Mouse (Mus musculus): ENCODE data around the gene Slmap.
"Not testable (repeated sequence)": the region's sequence is repeated elsewhere in the genome, so short reads cannot be mapped to it uniquely, and the experiment has no call there.

The Slmap gene

DNA sequence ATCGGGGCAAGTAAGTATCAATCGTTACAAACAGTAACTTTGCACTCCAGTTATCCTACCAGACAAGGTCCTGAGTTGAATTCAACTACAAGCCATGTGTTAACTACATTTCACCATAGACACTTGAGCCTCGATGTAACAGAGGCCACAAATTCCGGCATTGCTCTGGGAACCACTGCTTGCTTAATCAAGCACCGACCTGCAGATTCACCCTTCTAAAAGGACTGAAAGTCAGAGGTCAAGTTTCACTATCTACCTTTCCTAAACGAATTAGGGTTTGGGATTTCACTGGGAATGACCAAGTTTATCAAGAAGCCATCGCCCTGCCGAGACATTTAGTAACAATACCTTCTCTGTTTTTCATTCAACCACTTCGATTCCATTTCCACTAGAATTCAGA lies 2.0 kb downstream of the Slmap start:
- DNase-seq (ENCODE audit: low spot score in 2 of 2) = no peak

DNA sequence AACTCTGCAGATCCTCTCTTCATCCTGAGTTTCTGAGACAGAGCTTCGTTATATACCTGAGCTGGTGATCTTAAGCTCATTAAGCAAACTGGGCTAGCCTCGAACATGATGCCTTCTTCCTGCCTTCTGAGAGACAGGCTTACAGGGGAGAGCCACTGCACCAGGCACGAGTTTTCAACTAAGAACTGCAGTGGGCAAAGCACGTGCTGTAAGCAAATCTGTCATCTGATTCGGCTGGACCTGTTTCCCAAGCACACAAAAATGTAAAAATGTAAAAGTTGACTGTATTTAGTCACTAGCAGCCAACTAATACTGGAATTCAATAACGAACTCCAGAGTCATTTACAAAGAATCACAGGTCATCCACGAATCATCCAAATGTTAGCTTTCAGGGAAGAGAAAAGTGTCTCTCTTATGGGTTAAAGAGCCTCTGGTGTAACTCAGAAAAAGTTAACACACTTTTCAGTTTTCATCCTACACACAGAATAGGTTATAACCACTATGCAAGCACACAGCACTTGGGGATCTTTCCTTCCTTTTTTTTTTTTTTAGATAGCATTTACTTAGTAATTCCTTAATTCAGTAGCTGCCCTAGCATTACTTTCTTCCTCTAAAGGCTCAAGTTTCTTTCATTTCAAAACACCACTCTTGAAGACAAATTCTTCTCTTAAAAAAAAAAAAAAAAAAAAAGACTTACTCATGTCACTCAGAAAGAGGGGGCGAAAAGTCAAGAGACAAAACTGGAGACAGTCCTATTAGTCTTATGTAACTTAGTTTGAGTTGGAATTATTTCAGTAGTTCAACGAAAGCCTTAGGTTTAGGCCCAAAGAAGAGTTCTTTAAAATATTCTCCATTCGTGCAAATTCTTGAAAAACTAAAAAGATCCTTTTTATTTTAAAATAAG lies 3.1 kb downstream of the Slmap start:
- no peak for DNase-seq (ENCODE audit: low spot score in 2 of 2)

- no peak for DNase-seq (ENCODE audit: low spot score in 2 of 2)
Observed at GRCm38 (mm10) chr14:26530350-26530749, 4.4 kb downstream of the Slmap start.

- DNase-seq (ENCODE audit: low spot score in 2 of 2) = no peak
Observed at GRCm38 (mm10) chr14:26528296-26528695, 6.4 kb downstream of the Slmap start.

DNA sequence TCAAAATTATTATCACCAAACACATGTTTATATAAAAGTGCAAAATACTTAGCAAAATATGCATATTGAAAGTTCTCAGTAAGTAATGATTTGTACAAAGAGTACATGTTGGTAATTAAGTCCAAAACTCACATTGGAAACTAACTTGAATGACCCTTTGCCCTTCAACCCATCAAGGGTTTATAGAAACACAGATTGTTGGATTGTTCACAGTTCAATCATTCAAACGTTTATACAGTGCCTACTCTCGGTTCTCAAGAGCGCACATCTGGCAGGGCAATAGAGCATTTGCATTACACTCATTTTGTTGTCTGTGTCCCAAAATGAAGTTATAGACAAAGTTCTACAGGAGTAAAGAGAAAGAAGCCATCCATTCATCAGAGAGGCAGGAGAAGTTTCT lies 8.8 kb downstream of the Slmap start:
- DNase-seq (ENCODE audit: low spot score in 2 of 2) = no peak

GRCm38 (mm10) chr14:26523082-26523481 lies 11.6 kb downstream of the Slmap start:
- DNase-seq (ENCODE audit: low spot score in 2 of 2) = no peak

GRCm38 (mm10) chr14:26519831-26520230 lies 14.9 kb downstream of the Slmap start:
- DNase-seq (ENCODE audit: low spot score in 2 of 2) = no peak

DNA sequence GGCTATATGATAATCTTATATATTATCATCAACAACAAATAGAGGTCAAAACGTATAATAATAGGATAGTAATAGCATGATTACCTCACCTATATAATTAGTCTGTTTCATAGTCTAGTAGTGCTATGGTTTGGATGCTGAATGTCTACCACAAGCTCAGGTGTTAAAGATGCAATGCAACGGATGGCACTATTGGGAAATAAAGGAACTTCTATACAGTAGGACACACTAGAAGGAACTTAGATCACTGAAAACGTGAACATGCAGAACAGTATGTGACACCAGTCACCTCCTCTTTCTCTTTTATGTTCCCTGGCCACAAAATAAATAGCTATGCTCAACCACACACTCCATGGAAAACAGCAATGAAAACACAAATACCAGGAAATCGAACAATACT lies 16.9 kb downstream of the Slmap start:
- no peak for DNase-seq (ENCODE audit: low spot score in 2 of 2)

- DNase-seq (ENCODE audit: low spot score in 2 of 2) = not testable (repeated sequence)
Observed at GRCm38 (mm10) chr14:26516232-26516631, 18.5 kb downstream of the Slmap start.

DNA sequence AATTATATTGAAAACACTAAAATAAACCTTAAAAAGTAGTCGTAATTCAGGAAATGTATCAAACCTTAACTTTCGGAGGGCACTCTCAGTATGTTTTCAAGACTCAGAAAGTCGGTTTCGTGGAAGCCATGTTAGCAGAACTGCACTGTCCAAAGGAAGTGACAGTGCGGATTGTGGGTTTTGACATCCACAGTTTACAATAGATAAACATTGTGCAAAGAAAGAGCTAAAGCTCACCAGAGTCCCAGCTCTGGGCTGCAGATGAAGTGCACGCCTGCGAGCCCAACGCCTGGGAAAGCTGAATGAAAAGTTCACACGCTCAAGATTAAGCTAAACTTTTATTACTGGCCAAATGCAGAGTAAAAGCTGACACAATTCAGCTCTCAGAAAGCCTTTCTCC lies 18.9 kb downstream of the Slmap start:
- DNase-seq (ENCODE audit: low spot score in 2 of 2) = no peak

GRCm38 (mm10) chr14:26510545-26510944 lies 24.2 kb downstream of the Slmap start:
- no peak for DNase-seq (ENCODE audit: low spot score in 2 of 2)

- no peak for DNase-seq (ENCODE audit: low spot score in 2 of 2)
Observed at GRCm38 (mm10) chr14:26508150-26508549, 26.6 kb downstream of the Slmap start.

- DNase-seq (ENCODE audit: low spot score in 2 of 2) = no peak
Observed at GRCm38 (mm10) chr14:26507361-26507760, 27.4 kb downstream of the Slmap start.

GRCm38 (mm10) chr14:26504541-26504940 lies 30.2 kb downstream of the Slmap start:
- no peak for DNase-seq (ENCODE audit: low spot score in 2 of 2)

- no peak for DNase-seq (ENCODE audit: low spot score in 2 of 2)
Observed at GRCm38 (mm10) chr14:26500136-26500933, 34.4 kb downstream of the Slmap start.

GRCm38 (mm10) chr14:26495021-26495420 lies 39.7 kb downstream of the Slmap start:
- no peak for DNase-seq (ENCODE audit: low spot score in 2 of 2)

DNA sequence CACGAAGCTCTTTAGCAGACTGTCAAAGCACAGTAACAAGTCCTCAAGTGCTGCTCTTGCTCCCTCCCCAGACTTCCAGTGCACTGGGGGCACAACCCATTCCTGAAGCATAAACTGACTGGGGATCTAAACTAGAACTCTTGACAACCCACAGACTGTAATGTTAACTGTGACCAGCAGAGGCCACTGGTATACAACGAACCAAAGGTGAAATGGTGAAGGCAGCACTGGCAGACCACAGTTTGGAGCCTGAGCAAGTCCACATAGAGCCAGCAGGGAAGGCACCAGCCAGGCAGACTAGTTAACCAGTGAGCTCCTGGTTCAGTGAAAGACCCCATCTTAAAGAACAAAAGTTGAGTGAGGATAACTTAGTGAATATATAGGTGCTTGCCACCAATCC lies 43.6 kb downstream of the Slmap start:
- peak in 1 of 2 experiments; percentile 56 for DNase-seq (ENCODE audit: low spot score in 2 of 2)

- DNase-seq (ENCODE audit: low spot score in 2 of 2) = peak in 1 of 2 experiments; percentile 5
Observed at GRCm38 (mm10) chr14:26488329-26489020, 46.3 kb downstream of the Slmap start.

- peak in 1 of 2 experiments; percentile 8 for DNase-seq (ENCODE audit: low spot score in 2 of 2)
Observed at GRCm38 (mm10) chr14:26486416-26487198, 48.1 kb downstream of the Slmap start.

- DNase-seq (ENCODE audit: low spot score in 2 of 2) = no peak
Observed at GRCm38 (mm10) chr14:26481457-26481856, 53.3 kb downstream of the Slmap start.

DNA sequence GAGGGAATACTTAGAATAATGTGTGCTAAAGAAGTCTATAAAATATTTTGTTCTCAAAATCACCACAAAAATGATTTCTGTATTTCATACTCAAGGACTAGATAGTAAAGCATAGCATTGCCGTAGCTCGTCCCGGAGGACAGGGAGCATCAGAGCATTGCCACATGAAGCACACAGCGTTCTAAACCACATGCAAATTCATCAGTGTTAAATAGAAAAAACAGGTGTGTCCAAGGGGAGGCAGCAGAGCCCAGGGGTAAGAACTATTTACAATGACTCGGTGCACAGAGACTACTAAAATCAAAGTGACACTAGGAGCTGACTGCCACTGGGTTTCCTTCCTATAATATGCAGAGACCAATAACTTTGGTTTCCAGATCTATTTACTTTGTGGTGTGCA lies 57.0 kb downstream of the Slmap start:
- no peak for DNase-seq (ENCODE audit: low spot score in 2 of 2)
